8 mouse cellular contexts compared by ENCODE assay signal in genomic region chrX:93832337-93832884, GRCm38 (mm10). TPM values are rescaled to one million over a fixed set of nuclear protein-coding genes. Genes with fewer than 3 reads are reported as not detected.
DNase-seq lines count a peak whose midpoint lies in the region; ATAC-seq and TF ChIP-seq lines count a peak whose summit lies in the region.

No protein-coding gene starts in this region.

- H3K9me3 ChIP-seq in liver, postnatal 0 days (ENCODE audit: low read length), result no peaks in the 10 kb centered on the region

- H3K4me3 ChIP-seq in liver, postnatal 0 days (ENCODE audit: low read depth, low read length), result peak overlapping the region; percentile 67

- ATAC-seq in granulocyte monocyte progenitor cell, adult 5-6 weeks (replicated peaks; ENCODE audit: poor library complexity, severe bottlenecking), result peak; percentile 17; the same call in 1 of the 2 replicates
- ATAC-seq in liver, postnatal 0 days, result peak; percentile 4

- H3K27me3 ChIP-seq in liver, postnatal 0 days (ENCODE audit: insufficient read depth, low read length), result no peaks in the 10 kb centered on the region; the same call in 1 of the 2 replicates

- DNase-seq in heart, adult 11 months, result peak; percentile 83
- no peak for DNase-seq in heart, adult 18-20 months
- DNase-seq in CD4-positive helper T cell, adult 2 months (ENCODE audit: low read depth, low spot score), result peak; percentile 1
- DNase-seq in liver, postnatal 0 days, result no peak
- DNase-seq in thymus, postnatal 25 days, result no peak
- no peak for DNase-seq in embryo, embryonic 10.5 days (ENCODE audit: low spot score)
- no peak for DNase-seq in left cerebral cortex, postnatal 4 days

- H3K9ac ChIP-seq in liver, postnatal 0 days (replicated peaks), result peak overlapping the region; percentile 68

- H3K27ac ChIP-seq in liver, postnatal 0 days (ENCODE audit: low read depth), result peak overlapping the region; percentile 11; the same call in 1 of the 2 replicates

- H3K4me1 ChIP-seq in liver, postnatal 0 days (ENCODE audit: insufficient read depth), result no peaks in the 10 kb centered on the region; the same call in 1 of the 2 replicates

- peak overlapping the region; percentile 78 for H3K4me2 ChIP-seq in liver, postnatal 0 days (ENCODE audit: low read depth, low read length)

- no peak for TF ChIP-seq CTCF in liver, postnatal 0 days (IDR thresholded peaks at IDR 0.05; ENCODE audit: low read depth)

- 25% methylated on average over 14 of the region's 14 CpGs for WGBS in liver, postnatal 0 days (ENCODE audit: insufficient replicate concordance)

- intact Hi-C loops in left cerebral cortex, postnatal 4 days (cut with DNase I), result no loop called here

- no peaks in the 10 kb centered on the region for H3K36me3 ChIP-seq in liver, postnatal 0 days (replicated peaks; ENCODE audit: insufficient read depth, low read length)

- TF ChIP-seq EP300 in liver, postnatal 0 days (IDR thresholded peaks at IDR 0.05; ENCODE audit: low read depth), result no peak

RNA-seq across cellular contexts. Expression of gene Pdk3, which starts 0.4 kb away (rescaled TPM):
- 1 to 10 TPM; 2.6 to 4.0 TPM for total RNA-seq in heart, adult 18-20 months (2021)
- 42.8 and 59.4 TPM in 2 replicates for total RNA-seq in granulocyte monocyte progenitor cell, adult 5-6 weeks (2014; fragmentation: Nextera tagmentation)
- 49.8 and 55.5 TPM in 2 replicates for total RNA-seq in granulocyte monocyte progenitor cell, adult 5-6 weeks (2017)
- polyA plus RNA-seq in liver, postnatal 0 days (2015; fragmentation: Nextera tagmentation; extraction: Ambion mirVana), result 14.9 and 15.2 TPM in 2 replicates
- 10 to 100 TPM; 19.0 to 19.6 TPM for total RNA-seq in left cerebral cortex, postnatal 4 days (2021)

Comparison
In these comparisons a context has a peak if more than half of its experiments do, and no peak if none do; other contexts are left out.
1. DNase-seq: peak in heart, adult 11 months (single experiment) and CD4-positive helper T cell, adult 2 months (single experiment); none in heart, adult 18-20 months (0 of 2), liver, postnatal 0 days (single experiment), thymus, postnatal 25 days (single experiment), embryo, embryonic 10.5 days (single experiment) and left cerebral cortex, postnatal 4 days (single experiment).
2. RNA of gene Pdk3, which starts 0.4 kb away (total RNA-seq): 42.8 to 59.4 TPM in granulocyte monocyte progenitor cell, adult 5-6 weeks and 19.0 to 19.6 TPM in left cerebral cortex, postnatal 4 days; 2.6 to 4.0 TPM in heart, adult 18-20 months; every median in the first group is over 4 times any median in the second.